Mouse (Mus musculus): ENCODE results near the gene Med15.

The Med15 gene

GRCm38 (mm10) chr16:17647566-17648340, 84.9 kb downstream of the Med15 start:
- DNase-seq (ENCODE audit: low spot score): no peak

GRCm38 (mm10) chr16:17647156-17647555, 85.5 kb downstream of the Med15 start:
- no peak for DNase-seq (ENCODE audit: low spot score)

DNA sequence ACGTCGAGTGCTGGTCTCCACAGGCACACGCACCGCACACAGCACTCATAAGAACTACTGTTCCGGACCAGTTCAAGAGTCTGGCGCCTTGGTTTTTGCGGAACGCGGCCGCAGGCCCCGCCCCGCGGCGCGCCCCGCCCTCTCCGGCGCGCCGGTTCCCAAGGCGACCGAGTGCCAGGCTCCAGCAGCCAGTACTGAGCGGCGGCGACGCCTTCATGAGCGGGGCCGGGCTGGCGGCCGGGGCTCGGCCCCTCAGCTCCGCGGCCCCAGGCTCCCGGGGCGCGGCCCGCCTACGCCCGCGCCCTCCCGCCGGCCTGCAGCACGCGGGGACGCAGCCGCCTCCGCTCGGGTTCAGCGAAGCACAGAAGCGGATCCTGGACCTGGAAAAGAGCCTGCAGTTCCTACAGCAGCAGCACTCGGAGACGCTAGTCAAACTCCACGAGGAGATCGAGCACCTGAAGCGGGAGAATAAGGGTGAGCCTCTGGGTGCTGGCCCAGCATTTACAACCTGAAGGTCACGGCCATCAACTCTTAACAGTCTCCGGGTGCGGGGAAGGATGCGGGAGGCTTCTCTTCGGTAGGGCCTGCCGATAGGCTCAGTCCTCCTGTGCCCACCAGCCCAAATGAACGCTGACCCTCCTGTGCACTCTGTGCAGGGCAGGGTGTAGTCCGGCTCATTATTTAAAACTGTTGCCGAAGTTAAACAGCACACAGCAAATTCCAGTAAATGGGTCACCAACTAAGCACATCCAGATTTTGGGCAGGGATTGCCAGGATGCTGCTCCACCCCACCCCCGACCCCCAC, 86.2 kb downstream of the Med15 start, which contains the start of gene Ccdc74a:
Ccdc74a (plus strand) TSS at position 161 of the 805 bp plus-strand sequence.
- peak; percentile 77 for DNase-seq (ENCODE audit: low spot score)

DNA sequence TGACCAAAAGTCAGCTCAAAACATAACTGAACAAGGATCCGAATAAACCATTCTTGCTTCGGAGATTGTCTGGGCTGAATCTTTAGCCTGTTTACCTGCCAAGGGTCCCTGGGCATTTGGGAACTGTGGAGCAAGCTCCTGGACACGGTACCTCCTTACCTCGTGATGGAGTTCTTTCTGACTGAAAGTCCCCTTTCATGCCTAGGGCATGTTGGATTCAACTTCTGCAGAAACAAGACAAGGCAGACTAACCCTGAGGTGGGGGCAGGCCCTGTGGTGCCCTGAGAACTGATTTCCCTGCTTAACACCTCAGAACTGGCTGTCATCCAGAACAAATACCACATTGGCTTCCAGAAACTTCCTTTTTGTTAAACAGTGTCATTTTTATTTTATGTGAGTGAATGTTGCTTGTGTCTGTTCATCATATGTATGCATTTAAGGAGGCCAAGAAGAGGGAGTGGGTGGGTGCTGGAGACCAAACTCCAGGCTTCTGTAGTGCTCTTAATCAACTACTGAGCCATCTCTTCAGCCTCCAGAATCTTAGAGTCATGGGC, 89.2 kb downstream of the Med15 start:
- no peak for DNase-seq (ENCODE audit: low spot score)

GRCm38 (mm10) chr16:17642311-17642710, 90.4 kb downstream of the Med15 start:
- DNase-seq (ENCODE audit: low spot score): no peak

GRCm38 (mm10) chr16:17641301-17641700, 91.4 kb downstream of the Med15 start:
- no peak for DNase-seq (ENCODE audit: low spot score)

GRCm38 (mm10) chr16:17640706-17641105, 92.0 kb downstream of the Med15 start:
- no peak for DNase-seq (ENCODE audit: low spot score)

DNA sequence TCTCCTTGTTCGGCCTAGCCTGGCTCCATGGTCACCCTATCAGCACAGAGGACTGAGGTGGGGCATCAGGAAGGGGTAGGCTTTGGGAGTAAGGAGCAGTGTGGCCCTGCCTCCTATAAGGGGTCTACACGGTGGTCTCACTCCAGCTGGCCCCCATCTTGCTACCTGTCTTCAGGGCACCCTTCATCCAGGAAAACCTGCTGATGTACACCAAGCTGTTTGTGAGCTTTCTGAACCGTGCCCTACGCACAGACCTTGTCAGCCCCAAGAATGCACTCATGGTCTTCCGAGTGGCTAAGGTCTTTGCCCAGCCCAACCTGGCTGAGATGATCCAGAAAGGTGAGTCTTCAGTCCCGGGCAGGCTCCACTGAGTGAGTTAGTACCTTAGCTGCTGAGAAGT, 92.7 kb downstream of the Med15 start:
- no peak for DNase-seq (ENCODE audit: low spot score)

DNA sequence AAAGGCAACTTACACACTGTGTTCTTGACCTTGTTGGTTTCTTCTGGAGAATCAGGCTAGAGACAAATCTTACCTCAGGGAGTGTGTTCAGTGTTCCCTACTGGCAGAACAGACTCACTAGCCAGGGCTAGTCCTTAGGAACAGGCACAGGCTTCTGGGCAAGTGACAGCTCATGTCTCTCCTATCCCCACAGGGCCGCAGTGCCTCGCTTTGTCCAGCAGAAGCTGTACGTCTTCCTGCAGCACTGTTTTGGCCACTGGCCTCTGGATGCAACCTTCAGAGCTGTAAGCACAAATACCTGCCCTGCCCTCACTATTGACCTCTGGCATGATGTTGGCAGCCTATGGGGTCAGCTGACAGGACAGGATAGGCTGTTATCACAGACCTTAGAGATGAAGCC, 93.6 kb downstream of the Med15 start:
- DNase-seq (ENCODE audit: low spot score): no peak

GRCm38 (mm10) chr16:17638036-17638628, 94.6 kb downstream of the Med15 start:
- DNase-seq (ENCODE audit: low spot score): no peak

DNA sequence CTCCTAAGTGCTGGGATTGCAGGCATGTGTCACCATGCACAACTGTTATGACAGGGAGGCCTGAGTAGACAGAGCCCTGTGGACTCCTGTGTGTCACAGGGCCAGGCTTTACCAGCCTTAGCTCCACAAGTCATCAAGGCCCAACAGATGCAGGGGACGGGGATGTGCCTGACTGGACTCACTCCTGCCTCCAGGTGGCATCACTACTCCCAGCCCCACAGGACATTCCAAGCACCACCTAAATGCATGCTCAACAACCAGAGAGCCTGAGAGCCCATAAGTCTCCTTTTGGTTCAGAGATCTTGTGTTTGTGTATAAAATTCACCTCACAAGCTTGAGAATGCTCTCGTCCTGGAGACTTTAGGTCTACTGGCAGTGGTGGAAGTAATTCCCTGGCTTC, 95.1 kb downstream of the Med15 start:
- DNase-seq (ENCODE audit: low spot score): no peak

DNA sequence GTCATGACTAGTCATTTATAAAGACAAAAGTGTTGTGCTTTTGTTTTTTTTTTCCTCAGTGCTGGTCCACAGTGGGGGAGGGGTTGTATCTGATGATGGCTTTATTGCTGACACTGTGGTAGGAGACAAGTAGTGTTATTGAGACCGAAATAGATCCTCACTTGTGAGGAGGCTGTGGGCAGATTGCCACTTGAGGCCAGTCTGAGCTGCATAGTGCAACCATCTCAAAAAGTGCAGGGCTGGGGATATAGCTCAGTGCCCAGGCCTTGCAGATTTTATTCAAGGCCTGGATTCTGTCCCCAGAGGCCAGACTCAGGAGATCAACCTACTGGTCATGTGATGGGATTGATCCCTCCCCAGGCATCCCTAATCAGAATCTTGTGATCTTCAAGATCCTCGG, 95.8 kb downstream of the Med15 start:
- DNase-seq (ENCODE audit: low spot score): no peak

DNA sequence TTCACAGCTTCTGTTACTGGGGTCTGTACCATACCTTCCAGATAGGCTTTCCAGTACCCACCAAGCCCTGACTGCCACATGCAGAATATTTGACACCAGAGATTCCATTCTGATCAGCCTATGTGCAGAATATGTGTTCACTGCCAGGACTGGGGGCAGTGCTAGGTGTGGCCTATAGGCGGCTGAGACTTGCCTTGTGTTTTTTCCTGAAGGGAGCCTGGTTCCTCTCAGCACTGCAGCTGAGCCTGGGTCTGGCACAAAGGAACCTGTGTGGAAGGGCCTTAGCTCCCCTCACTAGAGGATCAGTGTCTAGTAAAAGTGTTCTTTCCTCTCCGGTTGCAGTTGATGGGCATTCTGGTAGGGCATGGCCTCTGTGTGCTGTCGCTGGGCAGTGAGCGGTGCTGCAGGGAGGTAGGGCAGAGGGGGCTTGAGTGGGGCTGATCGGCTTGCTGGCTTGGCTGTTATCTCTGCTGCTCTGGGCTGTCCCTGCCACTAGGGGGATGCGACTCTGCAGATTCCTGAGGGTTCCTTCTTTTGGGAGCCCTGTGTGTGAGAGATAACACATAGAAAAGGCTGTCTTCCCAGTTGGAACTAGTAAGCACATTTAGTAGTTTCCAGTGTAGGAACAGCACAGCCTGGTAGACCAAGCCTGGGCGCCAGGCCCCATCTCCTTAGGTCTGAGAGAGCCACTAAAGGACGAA, 99.1 kb downstream of the Med15 start:
- DNase-seq (ENCODE audit: low spot score): no peak

GRCm38 (mm10) chr16:17632580-17632979, 100.1 kb downstream of the Med15 start:
- DNase-seq (ENCODE audit: low spot score): no peak

DNA sequence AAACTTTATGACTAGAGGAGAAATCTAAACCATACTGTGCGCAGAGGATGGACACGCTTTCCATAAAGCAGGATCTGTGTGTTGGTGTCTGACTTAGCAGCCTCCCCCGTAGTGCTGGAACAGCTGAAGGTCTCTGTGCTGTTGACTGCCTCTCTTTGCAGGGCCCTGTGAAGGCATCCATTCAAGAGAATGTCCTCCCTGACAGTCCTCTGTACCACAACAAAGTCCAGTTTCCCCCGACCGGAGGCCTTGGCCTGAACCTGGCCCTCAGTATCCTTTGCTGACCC, 106.5 kb downstream of the Med15 start:
- DNase-seq (ENCODE audit: low spot score): no peak

DNA sequence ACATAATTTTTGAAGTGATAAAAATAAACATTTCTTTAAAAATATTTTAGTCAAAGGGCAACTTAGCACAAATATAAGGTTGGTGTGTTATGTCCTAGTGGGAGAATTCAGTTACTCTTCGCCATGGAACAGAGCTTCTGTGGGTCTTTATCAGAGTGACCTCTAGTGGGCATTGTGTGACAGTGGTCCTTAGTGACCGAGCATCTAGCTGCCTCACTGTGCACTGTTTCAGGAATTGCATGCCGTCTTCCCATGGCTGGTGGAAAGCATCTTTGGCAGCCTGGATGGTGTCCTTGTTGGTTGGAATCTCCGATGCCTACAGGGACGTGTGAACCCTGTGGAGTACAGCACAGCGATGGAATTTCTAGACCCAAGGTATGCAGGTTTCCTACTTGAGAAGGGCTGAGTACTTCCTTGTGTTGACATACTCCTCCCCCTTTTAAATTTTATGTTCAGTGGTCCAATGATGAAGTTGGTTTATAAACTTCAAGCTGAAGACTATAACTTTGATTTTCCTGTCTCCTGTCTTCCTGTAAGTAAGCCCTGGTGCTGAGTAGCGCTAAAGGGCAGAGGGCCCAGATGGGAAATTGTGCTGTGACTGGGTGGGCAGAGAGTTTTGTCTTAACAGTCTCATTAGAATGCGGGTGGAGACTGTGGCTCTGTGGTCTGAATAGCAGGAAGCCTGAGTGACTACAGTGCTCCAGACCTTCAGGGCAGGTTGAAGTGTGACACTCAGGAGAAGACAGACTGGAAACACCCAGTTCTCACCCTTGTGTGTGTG, 107.0 kb downstream of the Med15 start:
- no peak for DNase-seq (ENCODE audit: low spot score)

DNA sequence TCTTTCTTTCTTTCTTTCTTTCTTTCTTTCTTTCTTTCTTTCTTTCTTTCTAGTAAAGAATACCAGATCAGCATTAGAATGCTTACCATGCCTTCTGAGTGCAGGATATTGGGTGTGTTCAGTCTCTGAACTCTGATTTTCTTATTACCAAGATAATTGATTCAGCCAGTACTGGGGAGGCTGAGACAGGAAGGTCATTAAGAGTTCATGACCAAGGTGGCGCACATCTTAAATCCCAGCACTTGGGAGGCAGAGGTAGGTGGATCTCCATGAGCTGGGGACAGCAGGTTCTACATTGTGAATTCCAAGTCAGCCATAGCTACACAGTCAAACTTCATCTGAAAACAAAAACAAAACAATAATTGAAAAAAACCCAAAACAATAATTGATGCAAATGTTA, 110.8 kb downstream of the Med15 start:
- DNase-seq (ENCODE audit: low spot score): no peak

GRCm38 (mm10) chr16:17619198-17620105, 113.2 kb downstream of the Med15 start, which contains the start of gene Smpd4:
TSS of gene Smpd4 (plus strand) at chr16:17619354.
- peak; percentile 88 for DNase-seq (ENCODE audit: low spot score)

- peak; percentile 35 for DNase-seq (ENCODE audit: low spot score)
These were observed 114.6 kb downstream of the Med15 start for GRCm38 (mm10) chr16:17617922-17618565.

- no peak for DNase-seq (ENCODE audit: low spot score)
These were observed 116.5 kb downstream of the Med15 start for GRCm38 (mm10) chr16:17616212-17616611.
